Mouse (Mus musculus) hindbrain, embryonic 12.5 days (tissue): Measurements from ENCODE around the gene Tspan3. TPM values are rescaled to one million over a fixed set of nuclear protein-coding genes. Genes with fewer than 3 reads are reported as not detected.

Experiments
- ATAC-seq: fragments of 200-750 bp; cut with Nextera tagmentation; 2 replicates; pipeline ENCODE4 v1.8.0; 2017; ENCODE audit warnings: moderate TSS enrichment; ENCODE audit not compliant: low FRiP score
- H3K27ac ChIP-seq: fragments of 300-500 bp; sonication (generic); 2 replicates; pipeline ENCODE4 v1.5.1; 2016; ENCODE audit warnings: mild to moderate bottlenecking
- H3K27me3 ChIP-seq: fragments of 300-500 bp; sonication (generic); 2 replicates; pipeline ENCODE4 v1.6.1; 2016; ENCODE audit warnings: mild to moderate bottlenecking
- H3K36me3 ChIP-seq: fragments of 300-500 bp; sonication (generic); 2 replicates; pipeline ENCODE4 v1.6.1; 2016; ENCODE audit warnings: mild to moderate bottlenecking
- H3K4me1 ChIP-seq: fragments of 300-500 bp; sonication (generic); 2 replicates; pipeline ENCODE4 v1.6.1; 2016
- H3K4me2 ChIP-seq: fragments of 300-500 bp; sonication (generic); replicated peaks from 2 replicates; pipeline ENCODE4 v1.6.1; 2016; ENCODE audit warnings: mild to moderate bottlenecking
- H3K4me3 ChIP-seq: fragments of 300-500 bp; sonication (generic); 2 replicates; pipeline ENCODE4 v1.5.1; 2016; ENCODE audit warnings: mild to moderate bottlenecking
- H3K9ac ChIP-seq: fragments of 300-500 bp; sonication (generic); 2 replicates; pipeline ENCODE4 v1.6.1; 2016; ENCODE audit warnings: mild to moderate bottlenecking, moderate library complexity
- H3K9me3 ChIP-seq: fragments of 300-500 bp; sonication (generic); replicated peaks from 2 replicates; pipeline ENCODE4 v1.6.1; 2016; ENCODE audit warnings: mild to moderate bottlenecking
- WGBS: fragments of 180-500 bp; shearing (Covaris S2); methylation state at CpG from one replicate; pipeline ENCODE4 v1.1.7; 2016; 5-methylcytosine and 5-hydroxymethylcytosine counted together
- polyA plus RNA-seq: library from polyadenylated mRNA; unstranded; fragments of >200 nt; fragmentation: Nextera tagmentation; extraction: Ambion mirVana; gene quantifications from 2 replicates; pipeline ENCODE4 v1.2.1, GENCODE M21; 2016

Tspan3 gene
- polyA plus RNA-seq, 1 experiment from 2014 or later: 515 TPM

DNA sequence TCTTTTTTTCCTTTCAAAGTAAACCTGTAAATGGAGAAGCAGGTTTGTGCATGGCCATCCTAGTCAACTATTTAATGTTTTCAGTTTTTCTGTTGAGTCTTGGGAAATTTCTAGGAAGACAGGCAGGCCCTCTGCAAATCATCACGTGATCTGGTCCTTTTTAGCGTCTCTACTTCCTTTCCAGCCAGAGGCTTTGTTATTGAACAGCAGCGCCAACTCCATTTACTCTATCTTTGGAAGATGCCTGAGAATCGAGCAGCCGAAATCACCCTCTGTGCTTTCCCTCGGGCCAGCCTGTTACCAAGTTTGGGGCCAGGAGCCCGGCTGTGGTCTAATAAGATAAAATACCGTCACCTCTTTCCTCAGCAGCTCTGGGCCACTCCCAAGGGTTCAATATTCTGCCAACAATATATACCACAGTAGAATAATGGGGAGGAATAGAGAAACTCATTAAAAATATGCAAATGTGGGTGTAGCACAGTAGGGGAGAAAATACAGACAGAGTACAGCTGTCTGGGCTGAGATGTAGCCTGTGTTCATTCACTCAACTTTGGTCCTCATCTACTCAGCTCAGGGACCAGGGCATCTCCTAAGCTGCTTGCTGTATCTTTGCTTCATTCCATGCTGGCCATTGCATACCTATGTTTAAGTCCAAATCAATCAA is 15.0 kb upstream of the Tspan3 start:
- WGBS: 46% methylated on average over 8 of the region's 8 CpGs
- Histone ChIP-seq H3K9ac (no peak overlapping the region), H3K9me3 (no peaks in the 10 kb centered on the region), H3K4me3 (no peak overlapping the region), H3K36me3 (no peaks in the 10 kb centered on the region), H3K4me2 (0 out of 2 replicates have a peak overlapping the region, but pooled peaks have one; percentile 7), H3K27me3 (no peaks in the 10 kb centered on the region), H3K27ac (no peak overlapping the region), H3K4me1 (peaks cover 10% of the 10 kb centered on the region)
- peak; percentile 22; the same call in 1 of the 2 replicates for ATAC-seq

DNA sequence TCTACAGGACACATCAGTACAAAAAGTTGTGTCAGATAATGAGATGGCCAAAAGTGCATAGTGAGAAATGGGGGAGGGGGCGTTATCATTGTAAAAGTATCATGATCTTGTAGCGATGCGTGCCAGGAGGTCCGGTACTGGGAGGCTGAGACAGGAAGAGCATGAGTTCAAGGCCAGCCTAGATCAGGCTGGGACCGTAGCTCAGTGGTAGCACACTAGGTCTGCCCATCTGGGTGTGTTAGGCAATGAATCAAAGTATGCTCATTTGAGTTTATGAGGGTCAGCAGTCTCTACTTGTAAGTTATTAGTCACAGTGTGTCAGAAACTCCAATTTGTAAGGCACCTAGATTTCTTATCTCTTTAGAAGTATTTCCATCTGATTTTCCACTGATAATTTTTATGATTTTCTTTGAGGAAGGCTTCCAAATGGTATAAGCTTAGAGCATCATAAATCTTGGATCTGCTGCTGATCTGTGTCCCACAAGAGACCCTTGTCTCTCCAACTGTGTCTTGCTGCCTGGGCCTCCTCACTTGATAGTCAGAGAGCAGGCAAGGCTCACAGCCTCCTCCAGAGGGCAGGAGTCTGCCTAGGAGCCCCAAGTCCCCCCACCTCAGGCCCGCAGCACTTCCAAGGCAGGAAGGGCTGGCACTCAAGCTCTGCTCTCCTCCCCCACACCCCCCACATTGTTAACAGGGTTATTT is 14.3 kb upstream of the Tspan3 start:
- no peak overlapping the region for H3K4me2 ChIP-seq
- no peaks in the 10 kb centered on the region for H3K36me3 ChIP-seq
- H3K4me3 ChIP-seq: no peak overlapping the region
- H3K9ac ChIP-seq: no peak overlapping the region
- no peaks in the 10 kb centered on the region for H3K27me3 ChIP-seq
- H3K4me1 ChIP-seq: peaks cover 10% of the 10 kb centered on the region
- no peak for ATAC-seq
- H3K9me3 ChIP-seq: no peaks in the 10 kb centered on the region
- 80% methylated on average over 6 of the region's 6 CpGs for WGBS
- H3K27ac ChIP-seq: no peak overlapping the region

DNA sequence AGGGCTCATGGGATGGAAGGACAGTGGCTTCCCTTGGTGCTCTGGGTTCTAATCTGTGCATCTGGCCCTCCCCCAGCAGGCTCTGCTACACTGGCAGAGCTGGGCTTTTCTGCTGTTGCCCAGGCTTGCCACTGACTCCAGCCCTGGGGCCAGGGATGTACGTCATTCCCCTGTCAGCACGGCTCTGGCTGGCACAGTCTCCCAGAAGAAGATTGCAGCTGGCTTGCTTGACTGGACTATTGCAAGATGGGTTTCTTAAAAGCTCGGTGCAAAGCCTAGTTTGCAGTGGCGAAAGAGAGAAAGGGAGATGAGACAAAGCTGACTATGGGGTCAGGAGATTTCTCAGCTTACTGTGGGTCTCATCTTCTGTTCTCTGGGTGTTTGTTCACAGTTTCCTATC is 12.1 kb upstream of the Tspan3 start:
- no peak overlapping the region for H3K27ac ChIP-seq
- 81% methylated on average over 4 of the region's 4 CpGs for WGBS

DNA sequence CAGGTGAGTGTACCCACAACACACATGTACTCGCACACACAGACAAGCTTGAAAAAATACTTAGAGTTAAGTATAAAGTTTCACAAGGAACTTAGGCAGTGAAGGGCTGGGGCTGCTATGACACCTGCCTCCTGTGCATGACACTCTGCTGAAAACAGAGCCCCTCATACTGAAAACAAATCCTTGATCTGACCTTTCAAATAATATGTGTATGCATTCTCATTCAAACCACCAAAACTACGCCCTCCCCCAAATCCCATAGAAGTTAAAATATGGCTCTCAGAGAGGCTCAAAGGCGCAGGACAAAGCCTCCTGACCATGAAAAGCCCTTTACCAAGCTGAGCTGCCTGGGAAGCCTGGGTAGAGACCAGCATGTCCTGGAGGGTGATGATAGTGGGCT is 10.0 kb upstream of the Tspan3 start:
- H3K9me3 ChIP-seq: no peaks in the 10 kb centered on the region
- no peak overlapping the region for H3K4me3 ChIP-seq
- no peak for ATAC-seq
- H3K4me1 ChIP-seq: peaks cover 6% of the 10 kb centered on the region
- no peak overlapping the region for H3K27ac ChIP-seq
- no peaks in the 10 kb centered on the region for H3K36me3 ChIP-seq
- H3K27me3 ChIP-seq: no peaks in the 10 kb centered on the region
- H3K4me2 ChIP-seq: no peak overlapping the region
- no peak overlapping the region for H3K9ac ChIP-seq
- WGBS: 83% methylated on average over 3 of the region's 3 CpGs

More for the DNA sequence above, 12.1 kb upstream of the Tspan3 start:
- ATAC-seq: no peak
- H3K9me3 ChIP-seq: no peaks in the 10 kb centered on the region
- H3K4me3 ChIP-seq: no peak overlapping the region
- H3K4me2 ChIP-seq: no peak overlapping the region
- no peaks in the 10 kb centered on the region for H3K36me3 ChIP-seq
- H3K27me3 ChIP-seq: no peaks in the 10 kb centered on the region
- H3K9ac ChIP-seq: no peak overlapping the region
- peaks cover 10% of the 10 kb centered on the region for H3K4me1 ChIP-seq

DNA sequence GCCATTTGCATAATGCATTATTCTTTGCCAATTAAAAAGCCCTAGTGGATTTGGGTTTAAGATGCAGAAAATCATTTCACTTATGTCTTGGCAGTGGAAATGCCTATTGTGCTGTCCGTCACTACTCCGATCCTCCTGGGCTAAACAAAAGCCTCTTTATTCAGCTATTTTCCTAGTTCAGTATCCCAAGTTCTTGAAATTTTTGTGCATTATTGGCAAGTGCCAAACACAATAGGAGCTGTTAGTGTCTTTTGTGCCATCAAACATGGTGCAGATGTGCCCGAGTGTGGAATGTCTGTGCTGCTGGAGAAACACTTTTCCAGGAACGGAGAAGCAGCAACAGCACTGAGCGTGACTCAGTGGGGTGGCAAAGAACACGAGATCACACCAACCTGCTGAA is 2.4 kb upstream of the Tspan3 start:
- ATAC-seq: no peak
- Histone ChIP-seq H3K4me3 (no peak overlapping the region), H3K9me3 (no peaks in the 10 kb centered on the region), H3K36me3 (no peaks in the 10 kb centered on the region), H3K27me3 (no peaks in the 10 kb centered on the region), H3K9ac (no peak overlapping the region), H3K4me1 (peaks cover 12% of the 10 kb centered on the region), H3K4me2 (peak overlapping the region; percentile 7; the same call in 1 of the 2 replicates), H3K27ac (no peak overlapping the region)
- 16% methylated on average over 6 of the region's 6 CpGs for WGBS

DNA sequence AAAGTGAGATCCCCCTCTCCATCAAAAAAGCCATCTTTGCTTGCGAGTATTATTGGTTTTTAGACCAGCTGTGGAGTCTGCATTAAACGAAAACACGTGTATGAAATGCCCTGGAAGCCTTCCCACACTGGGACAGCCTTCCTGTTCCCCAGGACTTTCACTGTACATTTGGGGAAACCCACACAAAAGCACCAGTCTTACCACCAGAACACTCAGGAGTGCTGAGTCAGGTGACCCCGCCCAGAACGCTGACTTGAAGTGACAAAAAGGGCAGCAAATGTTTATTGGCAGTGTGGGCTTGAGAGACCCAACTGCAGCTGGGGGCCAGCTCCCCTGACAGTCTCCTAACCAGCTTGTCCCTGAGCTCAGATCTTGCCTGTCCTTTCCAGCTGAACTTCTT is 884 bp upstream of the Tspan3 start:
- Histone ChIP-seq H3K27ac (no peak overlapping the region), H3K4me2 (no peak overlapping the region), H3K4me1 (peaks cover 18% of the 10 kb centered on the region), H3K4me3 (no peak overlapping the region), H3K9ac (no peak overlapping the region), H3K9me3 (no peaks in the 10 kb centered on the region), H3K27me3 (no peaks in the 10 kb centered on the region), H3K36me3 (no peaks in the 10 kb centered on the region)
- ATAC-seq: no peak
- WGBS: 54% methylated on average over 5 of the region's 5 CpGs

DNA sequence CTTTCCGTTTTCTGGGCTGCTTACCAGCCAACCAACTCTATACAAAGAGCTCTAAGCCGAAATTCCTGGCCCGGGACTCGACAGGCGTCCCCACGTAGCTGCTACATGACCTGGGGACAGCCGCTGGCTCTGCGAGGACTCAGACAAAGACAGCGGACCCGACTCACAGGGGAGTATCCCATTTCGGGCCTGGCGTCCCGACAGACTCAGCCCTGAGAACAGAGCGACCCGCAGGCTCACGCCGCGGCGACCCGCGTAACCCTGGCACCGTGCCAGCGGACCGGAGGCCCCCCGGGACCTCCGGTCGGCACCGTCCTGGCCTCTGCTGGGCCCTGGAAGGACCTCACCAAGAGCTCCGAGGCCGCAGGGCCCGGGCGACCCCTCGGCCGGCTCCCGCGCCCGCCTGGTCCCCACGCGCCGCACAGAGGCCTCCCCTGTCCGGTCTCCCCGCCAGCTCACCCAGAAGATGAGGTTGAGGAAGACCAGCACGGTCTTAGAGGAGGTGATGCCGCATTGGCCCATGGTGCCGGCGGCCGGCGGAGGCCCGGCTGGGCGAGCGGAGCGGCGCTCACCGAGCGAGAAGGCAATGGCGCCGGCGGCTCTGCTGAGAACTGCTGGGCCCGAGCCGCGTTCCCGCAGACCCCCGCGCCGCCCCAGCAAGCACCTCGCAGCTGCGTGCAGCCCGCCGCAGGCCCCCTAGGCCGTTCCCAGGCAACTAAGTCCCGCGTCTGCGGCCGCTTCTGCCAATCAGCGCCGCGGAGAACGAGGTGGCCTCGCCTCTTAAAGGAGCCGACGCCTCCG is 4.7 kb downstream of the Tspan3 start:
- peak overlapping the region; percentile 96 for H3K9ac ChIP-seq
- H3K4me3 ChIP-seq: peak overlapping the region; percentile 96
- H3K9me3 ChIP-seq: no peaks in the 10 kb centered on the region
- H3K27ac ChIP-seq: peak overlapping the region; percentile 98
- H3K4me1 ChIP-seq: peaks cover 28% of the 10 kb centered on the region
- peak; percentile 98 for ATAC-seq
- no peaks in the 10 kb centered on the region for H3K27me3 ChIP-seq
- H3K36me3 ChIP-seq: no peaks in the 10 kb centered on the region
- H3K4me2 ChIP-seq: peak overlapping the region; percentile 54
- WGBS: under 1% methylated on average over 73 of the region's 82 CpGs

DNA sequence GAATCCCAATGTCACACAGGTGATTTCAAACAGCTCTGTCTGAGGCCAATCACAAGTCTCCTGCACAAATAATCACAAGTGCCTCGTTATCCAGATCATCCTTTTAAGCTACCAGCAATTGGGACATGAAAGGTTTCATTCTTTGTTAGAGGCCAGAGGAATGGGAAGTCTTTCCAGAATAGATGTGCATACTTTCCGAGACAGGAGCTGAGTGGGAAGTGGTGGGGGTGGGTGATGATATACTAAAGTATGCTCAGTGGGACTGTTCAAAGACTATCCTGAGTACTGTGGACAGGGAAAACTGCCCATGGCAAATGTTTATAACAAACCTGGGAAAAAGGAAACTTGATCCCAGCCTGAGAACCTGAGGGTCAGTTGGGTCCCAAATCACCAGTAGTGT is 5.8 kb downstream of the Tspan3 start:
- Histone ChIP-seq H3K27me3 (no peaks in the 10 kb centered on the region), H3K27ac (no peak overlapping the region), H3K4me2 (peak overlapping the region; percentile 54), H3K36me3 (no peaks in the 10 kb centered on the region), H3K9me3 (no peaks in the 10 kb centered on the region), H3K9ac (peak overlapping the region; percentile 96), H3K4me3 (peak overlapping the region; percentile 96), H3K4me1 (peaks cover 28% of the 10 kb centered on the region)
- 7% methylated on average over 2 of the region's 2 CpGs for WGBS
- no peak for ATAC-seq

DNA sequence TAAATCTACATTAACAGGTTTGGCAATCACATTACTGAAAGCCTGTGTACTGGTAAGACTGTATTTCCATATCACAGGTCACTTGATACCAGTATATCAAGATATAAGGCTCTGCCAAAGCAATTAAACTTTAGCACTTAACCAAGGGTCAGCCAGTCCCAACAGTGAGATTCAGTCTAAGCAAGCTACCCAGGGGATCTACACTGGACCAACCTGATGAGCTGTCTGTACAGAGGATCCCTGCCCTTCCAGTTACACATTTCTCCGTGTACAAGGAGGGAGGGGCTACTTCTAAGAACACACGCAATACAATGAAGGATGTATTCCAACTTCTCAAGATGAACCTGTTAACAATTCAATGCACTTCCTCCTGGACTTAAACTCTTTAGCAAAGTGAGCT is 7.2 kb downstream of the Tspan3 start:
- no peak overlapping the region for H3K4me2 ChIP-seq
- ATAC-seq: no peak

DNA sequence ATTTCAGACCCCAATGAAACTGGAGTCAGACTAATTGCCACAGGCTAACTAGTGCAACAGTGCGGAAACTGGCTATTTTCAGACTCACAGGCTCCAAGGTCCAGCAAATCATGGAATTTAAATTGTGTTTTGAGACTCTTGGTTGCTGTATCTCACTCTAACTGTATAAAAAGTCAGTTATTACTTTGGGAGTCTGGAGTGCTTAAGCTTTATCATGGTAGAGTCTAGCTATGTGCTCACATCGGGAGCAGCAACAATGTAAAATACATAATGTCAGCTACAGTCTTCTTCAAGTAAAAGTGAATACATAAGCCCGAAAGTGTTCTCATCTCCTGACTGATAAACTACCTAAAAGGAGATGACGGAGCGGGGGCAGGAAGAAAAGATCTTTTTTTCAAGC is 10.7 kb downstream of the Tspan3 start:
- 93% methylated on average over 5 of the region's 5 CpGs for WGBS
- H3K4me1 ChIP-seq: peaks cover 25% of the 10 kb centered on the region
- ATAC-seq: no peak

More for the DNA sequence above, 7.2 kb downstream of the Tspan3 start:
- Histone ChIP-seq H3K36me3 (no peaks in the 10 kb centered on the region), H3K9ac (no peak overlapping the region), H3K9me3 (no peaks in the 10 kb centered on the region), H3K27ac (no peak overlapping the region), H3K4me1 (peaks cover 29% of the 10 kb centered on the region), H3K4me3 (no peak overlapping the region), H3K27me3 (no peaks in the 10 kb centered on the region)
- 68% methylated on average over 2 of the region's 2 CpGs for WGBS

DNA sequence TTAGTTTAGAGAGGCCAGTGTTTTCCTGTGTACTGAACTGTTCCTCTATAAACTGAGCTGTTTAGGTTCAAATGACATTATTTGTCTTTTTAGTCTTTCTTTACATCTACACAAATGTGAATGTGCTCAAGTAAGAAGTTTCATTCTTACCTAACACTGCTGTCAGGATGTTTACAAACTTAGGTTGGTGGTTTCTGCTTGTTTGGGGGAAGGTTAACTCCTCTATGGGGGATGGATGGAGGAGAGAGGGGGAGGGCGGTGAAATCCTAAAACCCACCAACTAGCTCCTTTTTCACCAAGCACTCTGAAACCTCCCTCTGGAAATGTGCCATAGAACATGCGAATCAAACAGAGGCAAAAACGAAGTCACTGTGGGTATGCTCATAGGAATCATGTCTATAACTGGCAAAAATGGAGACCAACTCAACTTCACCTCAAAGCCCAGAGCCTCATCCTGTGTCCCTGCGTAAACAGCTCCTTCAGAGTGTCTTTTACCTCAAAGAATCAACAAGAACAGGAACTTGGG is 12.7 kb downstream of the Tspan3 start:
- no peak overlapping the region for H3K4me2 ChIP-seq
- no peak overlapping the region for H3K9ac ChIP-seq
- 80% methylated on average over 4 of the region's 4 CpGs for WGBS
- no peaks in the 10 kb centered on the region for H3K27me3 ChIP-seq
- peaks cover 15% of the 10 kb centered on the region for H3K4me1 ChIP-seq
- H3K27ac ChIP-seq: no peak overlapping the region
- H3K9me3 ChIP-seq: no peaks in the 10 kb centered on the region
- no peak for ATAC-seq
- no peak overlapping the region for H3K4me3 ChIP-seq
- peaks cover 5% of the 10 kb centered on the region; the same call in 1 of the 2 replicates for H3K36me3 ChIP-seq

More for the DNA sequence above, 10.7 kb downstream of the Tspan3 start:
- Histone ChIP-seq H3K36me3 (peaks cover 5% of the 10 kb centered on the region; the same call in 1 of the 2 replicates), H3K27ac (no peak overlapping the region), H3K27me3 (no peaks in the 10 kb centered on the region), H3K9ac (no peak overlapping the region), H3K9me3 (no peaks in the 10 kb centered on the region), H3K4me2 (no peak overlapping the region), H3K4me3 (no peak overlapping the region)
